Comparison of ENCODE assay signal across 13 mouse cellular contexts in the genomic region with DNA sequence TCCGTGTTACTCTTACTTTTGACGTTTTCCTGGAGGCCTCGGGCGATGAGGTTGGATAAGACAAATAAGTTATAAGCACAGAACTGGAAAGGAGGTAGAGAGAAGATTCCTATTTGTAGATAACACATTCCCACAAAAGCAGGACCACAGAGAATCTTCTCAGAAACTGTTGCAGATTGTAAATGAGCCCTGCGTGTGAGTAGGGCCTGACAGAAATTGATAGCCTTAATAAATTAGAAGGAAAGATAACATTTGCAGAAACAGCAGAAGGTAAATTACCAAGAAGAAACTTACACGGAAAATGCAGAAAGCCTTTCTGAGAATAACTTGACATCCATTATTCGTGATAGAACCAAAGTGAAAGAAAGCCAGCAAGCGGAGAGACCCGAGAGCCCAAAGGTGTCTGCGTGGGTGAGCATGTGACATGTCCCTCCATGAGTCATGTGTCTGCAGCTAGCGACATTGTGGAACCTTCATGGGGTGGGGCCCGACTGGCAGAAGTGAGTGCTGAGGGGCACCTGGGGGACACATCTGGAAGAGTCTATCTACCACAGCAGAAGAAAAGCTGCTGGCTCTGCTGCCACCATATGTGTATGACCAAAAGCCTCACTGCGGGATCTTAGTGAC. TPM values are rescaled to one million over a fixed set of nuclear protein-coding genes. Genes with fewer than 3 reads are reported as not detected.
"Had no signal": no experiment of that assay in that cellular context is flagged by ENCODE, and none has a peak within 500 bp of the region (broad histone marks: within the 10 kb centered on the region; RNA-seq: fewer than 3 reads in every experiment).

No protein-coding gene starts in this region.

- H3K27me3 ChIP-seq: intestine, embryonic 15.5 days; kidney, embryonic 15.5 days; limb, embryonic 12.5 days; liver, embryonic 15.5 days; midbrain, embryonic 13.5 days had no signal

- H3K36me3 ChIP-seq: intestine, embryonic 15.5 days; kidney, embryonic 15.5 days; limb, embryonic 12.5 days; liver, embryonic 15.5 days; midbrain, embryonic 13.5 days had no signal

- H3K4me2 ChIP-seq: intestine, embryonic 15.5 days; kidney, embryonic 15.5 days; limb, embryonic 12.5 days; liver, embryonic 15.5 days; midbrain, embryonic 13.5 days had no signal

- H3K9ac ChIP-seq: intestine, embryonic 15.5 days; kidney, embryonic 15.5 days; limb, embryonic 12.5 days; liver, embryonic 15.5 days; midbrain, embryonic 13.5 days had no signal

- ATAC-seq: intestine, embryonic 15.5 days; lung, postnatal 0 days; midbrain, embryonic 13.5 days had no signal

- H3K4me3 ChIP-seq: intestine, embryonic 15.5 days; kidney, embryonic 15.5 days; limb, embryonic 12.5 days; liver, embryonic 15.5 days; midbrain, embryonic 13.5 days had no signal

- H3K27ac ChIP-seq: intestine, embryonic 15.5 days; kidney, embryonic 15.5 days; limb, embryonic 12.5 days; liver, embryonic 15.5 days; midbrain, embryonic 13.5 days had no signal

- H3K9me3 ChIP-seq: intestine, embryonic 15.5 days; kidney, embryonic 15.5 days; limb, embryonic 12.5 days; liver, embryonic 15.5 days; midbrain, embryonic 13.5 days had no signal

- DNase-seq: kidney, adult 2 months; kidney, postnatal 25 days; layer of hippocampus, adult 9-11 months; layer of hippocampus, postnatal 36 days; right cerebral cortex, postnatal 14 days; thymus, postnatal 36 days had no signal

- H3K4me1 ChIP-seq: intestine, embryonic 15.5 days; kidney, embryonic 15.5 days; limb, embryonic 12.5 days; liver, embryonic 15.5 days; midbrain, embryonic 13.5 days had no signal

RNA-seq across cellular contexts. Expression of a gene that starts 52.5 kb away (rescaled TPM):
- total RNA-seq: midbrain, postnatal 0 days had no signal
- polyA plus RNA-seq: midbrain, embryonic 13.5 days; midbrain, postnatal 0 days had no signal
